Mouse (Mus musculus) bone marrow macrophage, adult 2 months (primary cell): ENCODE measurements around the gene Dnajb3.

ENCODE experiments used
- CTCF ChIP-seq: IDR thresholded peaks from 2 replicates; pipeline ENCODE4 v1.5.1; 2012; ENCODE audit warnings: low read depth, mild to moderate bottlenecking, low read length, moderate library complexity
- POLR2A ChIP-seq: IDR thresholded peaks from 2 replicates; pipeline ENCODE4 v1.6.1; 2012; ENCODE audit warnings: mild to moderate bottlenecking, low read depth, low read length, borderline replicate concordance

GRCm38 (mm10) chr1:88234646-88235045 lies 29.1 kb upstream of the Dnajb3 start:
- no peak for TF ChIP-seq CTCF
- TF ChIP-seq POLR2A: no peak
